ENCODE assay signal across 8 mouse cellular contexts in the genomic region with DNA sequence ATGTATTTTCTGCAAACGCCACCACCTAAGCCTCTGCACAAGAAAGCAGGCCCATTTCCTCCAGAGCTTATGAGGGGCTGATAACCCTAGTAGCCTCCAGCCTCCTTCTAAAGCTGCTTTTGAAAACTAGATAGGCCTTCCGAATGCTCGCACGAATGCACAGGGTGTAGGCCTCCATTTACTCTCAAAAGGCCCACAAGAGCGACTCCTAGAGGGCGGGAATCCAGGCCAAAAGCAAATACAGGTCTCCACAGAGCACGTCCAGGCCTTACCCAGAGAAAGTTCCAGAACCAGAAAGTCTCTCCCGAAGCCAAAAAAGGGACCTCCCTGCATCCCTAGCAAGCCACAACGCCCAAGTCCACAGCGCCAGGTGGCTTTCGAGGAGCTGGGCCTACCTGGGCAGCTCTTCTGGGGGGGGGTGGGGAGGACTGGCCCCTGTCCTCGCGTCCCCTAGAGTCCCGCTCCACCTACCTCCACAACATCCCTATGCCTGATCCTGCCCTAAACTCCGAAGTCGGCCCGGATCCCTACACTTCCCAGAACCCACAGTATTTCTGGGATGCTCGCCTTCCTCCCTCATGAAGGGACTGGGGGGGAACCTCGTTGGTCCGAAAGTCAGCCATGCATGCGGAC. TPM values are rescaled to one million over a fixed set of nuclear protein-coding genes. Genes with fewer than 3 reads are reported as not detected.
DNase-seq lines count a peak whose midpoint lies in the region; ATAC-seq and TF ChIP-seq lines count a peak whose summit lies in the region.

No protein-coding gene starts in this region.

- peak overlapping the region; percentile 60 for H3K9ac ChIP-seq in embryonic facial prominence, embryonic 11.5 days (replicated peaks; ENCODE audit: low read length)
- peak overlapping the region; percentile 79 for H3K9ac ChIP-seq in heart, embryonic 14.5 days (ENCODE audit: low read length)

- no peak overlapping the region for H3K27ac ChIP-seq in embryonic facial prominence, embryonic 11.5 days (replicated peaks; ENCODE audit: low read depth, low read length)
- peak overlapping the region; percentile 75 to 78 for H3K27ac ChIP-seq in heart, embryonic 14.5 days (replicated peaks in 1 of 2; ENCODE audit: control insufficient read depth in 1 of 2, insufficient read depth in 1 of 2, low read depth in 2 of 2, low read length in 2 of 2)
- H3K27ac ChIP-seq in spleen, adult 2 months (ENCODE audit: insufficient read depth, low read length), result peak overlapping the region; percentile 71

- H3K4me3 ChIP-seq in embryonic facial prominence, embryonic 11.5 days (ENCODE audit: low read depth, low read length), result peak overlapping the region; percentile 52
- peak overlapping the region; percentile 54 to 86 for H3K4me3 ChIP-seq in heart, embryonic 14.5 days (ENCODE audit: control insufficient read depth in 1 of 2, insufficient read depth in 1 of 2, low read depth in 1 of 2, low read length in 2 of 2)
- H3K4me3 ChIP-seq in spleen, adult 2 months (ENCODE audit: extremely low read depth, insufficient read depth, insufficient read length), result peak overlapping the region; percentile 68

- 21% methylated on average over 21 of the region's 21 CpGs for WGBS in embryonic facial prominence, embryonic 11.5 days
- WGBS in heart, embryonic 14.5 days, result 21% methylated on average over 20 of the region's 21 CpGs
- 25% methylated on average over 21 of the region's 21 CpGs for WGBS in spleen, adult 2 months

- H3K9me3 ChIP-seq in embryonic facial prominence, embryonic 11.5 days (replicated peaks; ENCODE audit: control insufficient read depth, low read length), result no peaks in the 10 kb centered on the region
- no peaks in the 10 kb centered on the region for H3K9me3 ChIP-seq in heart, embryonic 14.5 days (ENCODE audit: control insufficient read depth, low read length)

- peak overlapping the region; percentile 53 for H3K4me2 ChIP-seq in embryonic facial prominence, embryonic 11.5 days (ENCODE audit: low read depth, low read length)
- peak overlapping the region; percentile 74 for H3K4me2 ChIP-seq in heart, embryonic 14.5 days (ENCODE audit: low read length)

- TF ChIP-seq CTCF in spleen, adult 2 months (IDR thresholded peaks at IDR 0.05; ENCODE audit: extremely low read depth, insufficient read depth, insufficient read length, insufficient replicate concordance), result no peak

- no peak for ATAC-seq in CD4-positive, CD25-positive, alpha-beta regulatory T cell, adult 4 months
- peak; percentile 2; the same call in 1 of the 2 replicates for ATAC-seq in embryonic facial prominence, embryonic 11.5 days (replicated peaks; ENCODE audit: insufficient number of reproducible peaks, low FRiP score, low TSS enrichment, low read depth)
- 0 out of 2 replicates have a peak, but pooled peaks have one; percentile 4 for ATAC-seq in heart, embryonic 14.5 days (ENCODE audit: insufficient number of reproducible peaks, insufficient read depth, low FRiP score, low read depth)

- no peaks in the 10 kb centered on the region for H3K36me3 ChIP-seq in embryonic facial prominence, embryonic 11.5 days (replicated peaks; ENCODE audit: control insufficient read depth, insufficient read depth, low read depth, low read length)
- H3K36me3 ChIP-seq in heart, embryonic 14.5 days (ENCODE audit: control insufficient read depth, insufficient read depth, low read length), result peaks cover 28% of the 10 kb centered on the region
- H3K36me3 ChIP-seq in spleen, adult 2 months (ENCODE audit: control insufficient read depth, insufficient read depth, low read length), result peaks cover 1% of the 10 kb centered on the region; the same call in 1 of the 2 replicates

- no peaks in the 10 kb centered on the region; the same call in 1 of the 2 replicates for H3K27me3 ChIP-seq in embryonic facial prominence, embryonic 11.5 days (ENCODE audit: control insufficient read depth, insufficient read depth, low read length)
- no peaks in the 10 kb centered on the region for H3K27me3 ChIP-seq in heart, embryonic 14.5 days (ENCODE audit: control insufficient read depth, insufficient read depth, low read length)
- H3K27me3 ChIP-seq in spleen, adult 2 months (ENCODE audit: control insufficient read depth, insufficient read depth, low read length), result no peaks in the 10 kb centered on the region

- no peaks in the 10 kb centered on the region for H3K4me1 ChIP-seq in embryonic facial prominence, embryonic 11.5 days (ENCODE audit: control insufficient read depth, insufficient read depth, low read length)
- H3K4me1 ChIP-seq in heart, embryonic 14.5 days (ENCODE audit: control insufficient read depth in 2 of 2, insufficient read depth in 2 of 2, low read length in 2 of 2), result peaks cover 19 to 29% of the 10 kb centered on the region in 2 experiments
- H3K4me1 ChIP-seq in spleen, adult 2 months (ENCODE audit: control insufficient read depth, insufficient read depth, insufficient read length), result peaks cover 5% of the 10 kb centered on the region

- DNase-seq in CD4-positive, CD25-positive, alpha-beta regulatory T cell, adult 2 months (ENCODE audit: low read depth, low spot score), result peak; percentile 65
- DNase-seq in adrenal gland, adult 8-10 months, result peak; percentile 23
- peak; percentile 30 for DNase-seq in embryonic facial prominence, embryonic 11.5 days (ENCODE audit: low spot score)
- peak; percentile 67 for DNase-seq in kidney, postnatal 10 days
- DNase-seq in lung, postnatal 4 days, result peak; percentile 54 to 68
- DNase-seq in spleen, adult 2 months (ENCODE audit: low read depth in 1 of 2, low spot score in 2 of 2), result peak in 1 of 2 experiments; percentile 31

- no peak for TF ChIP-seq POLR2A in spleen, adult 2 months (IDR thresholded peaks at IDR 0.05; ENCODE audit: low read depth, low read length)

RNA-seq across cellular contexts. Expression of gene Bcap31, which starts 0.4 kb away (rescaled TPM):
- polyA plus RNA-seq in CD4-positive, CD25-positive, alpha-beta regulatory T cell, adult 4 months (2017; shearing (Covaris generic)), result 100 to 1,000 TPM; 283 to 291 TPM
- total RNA-seq in adrenal gland, adult 8-10 months (2022), result 100 to 1,000 TPM; 212 to 320 (median 258) TPM
- 159 and 172 TPM in 2 replicates for polyA plus RNA-seq in embryonic facial prominence, embryonic 11.5 days (2014; fragmentation: Nextera tagmentation; extraction: Ambion mirVana)
- 164 and 174 TPM in 2 replicates for polyA plus RNA-seq in heart, embryonic 14.5 days (2014; fragmentation: Nextera tagmentation; extraction: Ambion mirVana)
- polyA plus RNA-seq in spleen, adult 2 months (2012; rRNA removed), result 18.7 and 23.9 TPM in 2 replicates

RNA-seq across cellular contexts. Expression of gene Abcd1, which starts 0.8 kb away (rescaled TPM):
- polyA plus RNA-seq in CD4-positive, CD25-positive, alpha-beta regulatory T cell, adult 4 months (2017; shearing (Covaris generic)), result 10 to 100 TPM; 23.3 to 44.3 TPM
- 10 to 100 TPM; 23.0 to 38.2 (median 29.4) TPM for total RNA-seq in adrenal gland, adult 8-10 months (2022)
- polyA plus RNA-seq in embryonic facial prominence, embryonic 11.5 days (2014; fragmentation: Nextera tagmentation; extraction: Ambion mirVana), result 8.0 and 8.3 TPM in 2 replicates
- 10.9 and 12.2 TPM in 2 replicates for polyA plus RNA-seq in heart, embryonic 14.5 days (2014; fragmentation: Nextera tagmentation; extraction: Ambion mirVana)
- 45.8 and 51.7 TPM in 2 replicates for polyA plus RNA-seq in spleen, adult 2 months (2012; rRNA removed)

RNA-seq across cellular contexts. Expression of gene Plxnb3, which starts 41.3 kb away (rescaled TPM):
- not detected for polyA plus RNA-seq in CD4-positive, CD25-positive, alpha-beta regulatory T cell, adult 4 months (2017; shearing (Covaris generic))
- under 1 TPM; 0.38 to 0.74 (median 0.55) TPM for total RNA-seq in adrenal gland, adult 8-10 months (2022)
- polyA plus RNA-seq in embryonic facial prominence, embryonic 11.5 days (2014; fragmentation: Nextera tagmentation; extraction: Ambion mirVana), result 0.08 TPM in 2 replicates
- polyA plus RNA-seq in heart, embryonic 14.5 days (2014; fragmentation: Nextera tagmentation; extraction: Ambion mirVana), result 0.31 and 0.69 TPM in 2 replicates
- polyA plus RNA-seq in spleen, adult 2 months (2012; rRNA removed), result 0.62 and 1.2 TPM in 2 replicates

RNA-seq across cellular contexts. Expression of gene Slc6a8, which starts 42.6 kb away (rescaled TPM):
- under 1 TPM; 0.63 TPM for polyA plus RNA-seq in CD4-positive, CD25-positive, alpha-beta regulatory T cell, adult 4 months (2017; shearing (Covaris generic))
- 100 to 1,000 TPM in 3 of 4 experiments, 10 to 100 TPM in 1; 63.8 to 185 (median 134) TPM for total RNA-seq in adrenal gland, adult 8-10 months (2022)
- 6.1 TPM in 2 replicates for polyA plus RNA-seq in embryonic facial prominence, embryonic 11.5 days (2014; fragmentation: Nextera tagmentation; extraction: Ambion mirVana)
- polyA plus RNA-seq in heart, embryonic 14.5 days (2014; fragmentation: Nextera tagmentation; extraction: Ambion mirVana), result 11.8 and 11.9 TPM in 2 replicates
- polyA plus RNA-seq in spleen, adult 2 months (2012; rRNA removed), result 4.5 and 5.5 TPM in 2 replicates

RNA-seq across cellular contexts. Expression of gene Pnck, which starts 55.7 kb away (rescaled TPM):
- polyA plus RNA-seq in CD4-positive, CD25-positive, alpha-beta regulatory T cell, adult 4 months (2017; shearing (Covaris generic)), result 1 to 10 TPM; 2.6 to 2.7 TPM
- total RNA-seq in adrenal gland, adult 8-10 months (2022), result 10 to 100 TPM; 10.6 to 29.6 (median 18.5) TPM
- polyA plus RNA-seq in embryonic facial prominence, embryonic 11.5 days (2014; fragmentation: Nextera tagmentation; extraction: Ambion mirVana), result 9.5 and 11.7 TPM in 2 replicates
- polyA plus RNA-seq in heart, embryonic 14.5 days (2014; fragmentation: Nextera tagmentation; extraction: Ambion mirVana), result 11.6 and 12.9 TPM in 2 replicates
- 2.8 and 3.2 TPM in 2 replicates for polyA plus RNA-seq in spleen, adult 2 months (2012; rRNA removed)
